Mouse (Mus musculus): ENCODE measurements around the gene Fgfr2. TPM values are rescaled to one million over a fixed set of nuclear protein-coding genes. Genes with fewer than 3 reads are reported as not detected.

Gene Fgfr2
- polyA plus RNA-seq, 1 experiment from 2014 or later: 86.9 TPM

DNA sequence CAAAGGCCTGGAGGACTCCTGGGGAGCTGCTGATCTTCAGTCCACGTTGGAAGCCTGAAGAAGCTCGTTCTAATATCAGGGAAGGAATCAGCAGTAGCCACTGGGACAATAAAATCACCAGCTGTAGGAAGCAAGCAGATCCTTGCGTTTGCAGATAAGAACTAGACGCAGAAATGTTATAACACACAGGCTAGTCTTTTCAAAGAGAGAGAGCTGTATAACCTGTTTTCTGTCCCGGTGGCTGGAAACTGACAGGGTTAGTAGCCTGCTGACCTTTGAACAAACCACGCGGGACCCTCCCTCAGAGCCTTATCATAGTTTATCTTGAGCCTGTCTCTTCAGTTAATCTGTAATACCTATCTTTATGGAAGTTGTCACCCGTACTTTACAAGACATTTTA lies 736.8 kb downstream of the Fgfr2 start:
- Histone ChIP-seq H3K9me3 (ENCODE audit: control insufficient read depth, low read length) (no peaks in the 10 kb centered on the region), H3K4me3 (ENCODE audit: low read depth, low read length) (no peak overlapping the region), H3K4me2 (ENCODE audit: low read depth) (no peak overlapping the region), H3K4me1 (ENCODE audit: control insufficient read depth, insufficient read depth, low read length) (peaks cover 18% of the 10 kb centered on the region), H3K36me3 (ENCODE audit: control insufficient read depth, insufficient read depth, low read length) (no peaks in the 10 kb centered on the region), H3K9ac (ENCODE audit: low read length) (peak overlapping the region; percentile 6; the same call in 1 of the 2 replicates), H3K27me3 (ENCODE audit: control insufficient read depth, insufficient read depth, low read length) (no peaks in the 10 kb centered on the region), H3K27ac (ENCODE audit: low read depth, low read length) (0 out of 2 replicates have a peak overlapping the region, but pooled peaks have one; percentile 4)
- ATAC-seq (ENCODE audit: insufficient read depth, low FRiP score, low TSS enrichment): no peak
- DNase-seq (ENCODE audit: low spot score): no peak
- WGBS: 43% methylated on average over 8 of the region's 8 CpGs

GRCm38 (mm10) chr7:132385456-132386130 lies 737.6 kb downstream of the Fgfr2 start:
- 21% methylated on average over 7 of the region's 7 CpGs for WGBS
- Histone ChIP-seq H3K27ac (ENCODE audit: low read depth, low read length) (0 out of 2 replicates have a peak overlapping the region, but pooled peaks have one; percentile 4), H3K36me3 (ENCODE audit: control insufficient read depth, insufficient read depth, low read length) (no peaks in the 10 kb centered on the region), H3K4me1 (ENCODE audit: control insufficient read depth, insufficient read depth, low read length) (peaks cover 18% of the 10 kb centered on the region), H3K9me3 (ENCODE audit: control insufficient read depth, low read length) (no peaks in the 10 kb centered on the region), H3K27me3 (ENCODE audit: control insufficient read depth, insufficient read depth, low read length) (no peaks in the 10 kb centered on the region), H3K4me2 (ENCODE audit: low read depth) (no peak overlapping the region), H3K4me3 (ENCODE audit: low read depth, low read length) (no peak overlapping the region), H3K9ac (ENCODE audit: low read length) (peak overlapping the region; percentile 6; the same call in 1 of the 2 replicates)
- ATAC-seq (ENCODE audit: insufficient read depth, low FRiP score, low TSS enrichment) (peak; percentile 10; the same call in 1 of the 2 replicates), DNase-seq (ENCODE audit: low spot score) (peak; percentile 25)

GRCm38 (mm10) chr7:132384736-132385455 lies 738.3 kb downstream of the Fgfr2 start:
- H3K36me3 ChIP-seq (ENCODE audit: control insufficient read depth, insufficient read depth, low read length): no peaks in the 10 kb centered on the region
- WGBS: 10% methylated on average over 8 of the region's 8 CpGs
- H3K4me1 ChIP-seq (ENCODE audit: control insufficient read depth, insufficient read depth, low read length): peaks cover 18% of the 10 kb centered on the region
- H3K4me2 ChIP-seq (ENCODE audit: low read depth): no peak overlapping the region
- H3K27me3 ChIP-seq (ENCODE audit: control insufficient read depth, insufficient read depth, low read length): no peaks in the 10 kb centered on the region
- no peak overlapping the region for H3K27ac ChIP-seq (ENCODE audit: low read depth, low read length)
- no peak overlapping the region for H3K4me3 ChIP-seq (ENCODE audit: low read depth, low read length)
- H3K9me3 ChIP-seq (ENCODE audit: control insufficient read depth, low read length): no peaks in the 10 kb centered on the region
- DNase-seq (ENCODE audit: low spot score): peak; percentile 31
- ATAC-seq (ENCODE audit: insufficient read depth, low FRiP score, low TSS enrichment): peak; percentile 72
- no peak overlapping the region for H3K9ac ChIP-seq (ENCODE audit: low read length)

GRCm38 (mm10) chr7:132380634-132381336 lies 742.4 kb downstream of the Fgfr2 start:
- Histone ChIP-seq H3K9me3 (ENCODE audit: control insufficient read depth, low read length) (no peaks in the 10 kb centered on the region), H3K27me3 (ENCODE audit: control insufficient read depth, insufficient read depth, low read length) (no peaks in the 10 kb centered on the region), H3K9ac (ENCODE audit: low read length) (no peak overlapping the region), H3K27ac (ENCODE audit: low read depth, low read length) (no peak overlapping the region), H3K4me3 (ENCODE audit: low read depth, low read length) (no peak overlapping the region), H3K4me1 (ENCODE audit: control insufficient read depth, insufficient read depth, low read length) (peaks cover 17% of the 10 kb centered on the region), H3K36me3 (ENCODE audit: control insufficient read depth, insufficient read depth, low read length) (no peaks in the 10 kb centered on the region), H3K4me2 (ENCODE audit: low read depth) (no peak overlapping the region)
- DNase-seq (ENCODE audit: low spot score) (no peak), ATAC-seq (ENCODE audit: insufficient read depth, low FRiP score, low TSS enrichment) (no peak)
- 59% methylated on average over 1 of the region's 1 CpGs for WGBS

- no peak for ATAC-seq (ENCODE audit: insufficient read depth, low FRiP score, low TSS enrichment)
- no peak overlapping the region for H3K4me3 ChIP-seq (ENCODE audit: low read depth, low read length)
- H3K9me3 ChIP-seq (ENCODE audit: control insufficient read depth, low read length): no peaks in the 10 kb centered on the region
- 59% methylated on average over 6 of the region's 6 CpGs for WGBS
- no peaks in the 10 kb centered on the region for H3K27me3 ChIP-seq (ENCODE audit: control insufficient read depth, insufficient read depth, low read length)
- H3K9ac ChIP-seq (ENCODE audit: low read length): no peak overlapping the region
- DNase-seq (ENCODE audit: low spot score): peak; percentile 57
- peaks cover 12% of the 10 kb centered on the region for H3K4me1 ChIP-seq (ENCODE audit: control insufficient read depth, insufficient read depth, low read length)
- H3K4me2 ChIP-seq (ENCODE audit: low read depth): no peak overlapping the region
- no peaks in the 10 kb centered on the region for H3K36me3 ChIP-seq (ENCODE audit: control insufficient read depth, insufficient read depth, low read length)
- H3K27ac ChIP-seq (ENCODE audit: low read depth, low read length): no peak overlapping the region
These were observed 745.2 kb downstream of the Fgfr2 start for GRCm38 (mm10) chr7:132377913-132378312.

GRCm38 (mm10) chr7:132373594-132374378 lies 749.4 kb downstream of the Fgfr2 start:
- H3K36me3 ChIP-seq (ENCODE audit: control insufficient read depth, insufficient read depth, low read length): no peaks in the 10 kb centered on the region
- 66% methylated on average over 10 of the region's 10 CpGs for WGBS
- peak overlapping the region; percentile 67; the same call in 1 of the 2 replicates for H3K27ac ChIP-seq (ENCODE audit: low read depth, low read length)
- H3K4me1 ChIP-seq (ENCODE audit: control insufficient read depth, insufficient read depth, low read length): peaks cover 12% of the 10 kb centered on the region
- DNase-seq (ENCODE audit: low spot score) (peak; percentile 32), ATAC-seq (ENCODE audit: insufficient read depth, low FRiP score, low TSS enrichment) (peak; percentile 55; the same call in 1 of the 2 replicates)
- no peak overlapping the region for H3K9ac ChIP-seq (ENCODE audit: low read length)
- H3K4me2 ChIP-seq (ENCODE audit: low read depth): no peak overlapping the region
- H3K4me3 ChIP-seq (ENCODE audit: low read depth, low read length): no peak overlapping the region
- H3K9me3 ChIP-seq (ENCODE audit: control insufficient read depth, low read length): no peaks in the 10 kb centered on the region
- H3K27me3 ChIP-seq (ENCODE audit: control insufficient read depth, insufficient read depth, low read length): no peaks in the 10 kb centered on the region

- WGBS: 45% methylated on average over 17 of the region's 17 CpGs
- Histone ChIP-seq H3K27me3 (ENCODE audit: control insufficient read depth, insufficient read depth, low read length) (no peaks in the 10 kb centered on the region), H3K36me3 (ENCODE audit: control insufficient read depth, insufficient read depth, low read length) (no peaks in the 10 kb centered on the region), H3K9me3 (ENCODE audit: control insufficient read depth, low read length) (no peaks in the 10 kb centered on the region), H3K27ac (ENCODE audit: low read depth, low read length) (peak overlapping the region; percentile 67; the same call in 1 of the 2 replicates), H3K4me3 (ENCODE audit: low read depth, low read length) (no peak overlapping the region), H3K4me2 (ENCODE audit: low read depth) (no peak overlapping the region), H3K4me1 (ENCODE audit: control insufficient read depth, insufficient read depth, low read length) (peaks cover 6% of the 10 kb centered on the region), H3K9ac (ENCODE audit: low read length) (no peak overlapping the region)
- ATAC-seq (ENCODE audit: insufficient read depth, low FRiP score, low TSS enrichment) (no peak), DNase-seq (ENCODE audit: low spot score) (peak; percentile 23)
These were observed 750.2 kb downstream of the Fgfr2 start for GRCm38 (mm10) chr7:132372752-132373513.
